Mouse (Mus musculus) testis, adult 2 months (tissue): ENCODE measurements around the gene Col5a1.

Source experiments
- CTCF ChIP-seq: fragments of 200-500 bp; IDR thresholded peaks from 2 replicates; pipeline ENCODE4 v1.5.1; 2012; ENCODE audit warnings: low read depth, mild to moderate bottlenecking, inconsistent platforms, low read length, moderate library complexity; ENCODE audit not compliant: control insufficient read depth, insufficient read depth, insufficient replicate concordance
- POLR2A ChIP-seq: fragments of 200-500 bp; IDR thresholded peaks from 2 replicates; pipeline ENCODE4 v1.6.1; 2012; ENCODE audit warnings: low read depth, mild to moderate bottlenecking, inconsistent platforms, low read length, moderate library complexity; ENCODE audit not compliant: control insufficient read depth

GRCm38 (mm10) chr2:28012367-28012766 is 126.1 kb downstream of the Col5a1 start:
- no peak for TF ChIP-seq CTCF
- no peak for TF ChIP-seq POLR2A
